Mouse (Mus musculus): ENCODE data around the gene Rcsd1. TPM values are rescaled to one million over a fixed set of nuclear protein-coding genes. Genes with fewer than 3 reads are reported as not detected.
A peak's percentile ranks its signal among the peaks of the same experiment; 100 is the strongest.

The Rcsd1 gene
- polyA plus RNA-seq, 1 experiment from 2014 or later, result 14.9 TPM

GRCm38 (mm10) chr1:165700933-165701518 lies 8.5 kb downstream of the Rcsd1 start:
- peaks cover 20% of the 10 kb centered on the region for H3K4me1 ChIP-seq (ENCODE audit: control insufficient read depth, insufficient read depth, low read length)
- no peaks in the 10 kb centered on the region for H3K27me3 ChIP-seq (replicated peaks; ENCODE audit: control insufficient read depth, insufficient read depth, low read length)
- DNase-seq (ENCODE audit: low spot score) (no peak), ATAC-seq (ENCODE audit: low read depth) (no peak)
- 62% methylated on average over 6 of the region's 6 CpGs for WGBS
- no peaks in the 10 kb centered on the region for H3K9me3 ChIP-seq (ENCODE audit: control insufficient read depth, low read length)
- H3K4me3 ChIP-seq (ENCODE audit: low read depth, low read length), result no peak overlapping the region
- H3K9ac ChIP-seq (ENCODE audit: low read depth, low read length), result no peak overlapping the region
- H3K4me2 ChIP-seq (ENCODE audit: low read depth, low read length), result 0 out of 2 replicates have a peak overlapping the region, but pooled peaks have one; percentile 5
- no peaks in the 10 kb centered on the region for H3K36me3 ChIP-seq (ENCODE audit: control insufficient read depth, insufficient read depth, low read length)
- H3K27ac ChIP-seq (replicated peaks; ENCODE audit: low read depth, low read length), result no peak overlapping the region

DNA sequence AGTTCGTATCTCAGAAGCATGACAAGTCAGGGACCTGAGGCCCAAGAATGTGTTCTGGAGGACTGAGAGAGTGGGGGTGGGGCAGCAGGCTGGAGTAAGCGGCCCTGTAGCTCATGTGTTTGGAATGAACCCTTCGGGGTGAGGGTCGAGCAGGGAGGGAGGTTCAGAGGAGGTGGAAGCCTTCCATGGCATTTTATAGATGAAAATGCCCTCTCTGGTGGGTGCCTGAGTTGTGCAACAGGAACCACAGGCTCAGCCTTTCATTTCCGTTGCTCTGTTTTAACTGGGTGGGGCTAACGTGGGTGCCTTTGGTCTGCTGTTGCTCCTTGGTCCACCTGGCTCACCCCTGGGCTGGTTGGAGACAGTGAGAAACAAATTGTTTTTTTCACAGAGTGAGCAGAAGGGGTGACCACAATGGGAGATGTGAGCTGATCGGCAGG lies 9.2 kb downstream of the Rcsd1 start:
- Histone ChIP-seq H3K4me3 (ENCODE audit: low read depth, low read length) (no peak overlapping the region), H3K4me2 (ENCODE audit: low read depth, low read length) (no peak overlapping the region), H3K4me1 (ENCODE audit: control insufficient read depth, insufficient read depth, low read length) (peaks cover 20% of the 10 kb centered on the region), H3K36me3 (ENCODE audit: control insufficient read depth, insufficient read depth, low read length) (no peaks in the 10 kb centered on the region), H3K27me3 (replicated peaks; ENCODE audit: control insufficient read depth, insufficient read depth, low read length) (no peaks in the 10 kb centered on the region), H3K27ac (replicated peaks; ENCODE audit: low read depth, low read length) (no peak overlapping the region), H3K9me3 (ENCODE audit: control insufficient read depth, low read length) (no peaks in the 10 kb centered on the region), H3K9ac (ENCODE audit: low read depth, low read length) (no peak overlapping the region)
- DNase-seq (ENCODE audit: low spot score) (no peak), ATAC-seq (ENCODE audit: low read depth) (no peak)
- WGBS, result 55% methylated on average over 7 of the region's 7 CpGs

DNA sequence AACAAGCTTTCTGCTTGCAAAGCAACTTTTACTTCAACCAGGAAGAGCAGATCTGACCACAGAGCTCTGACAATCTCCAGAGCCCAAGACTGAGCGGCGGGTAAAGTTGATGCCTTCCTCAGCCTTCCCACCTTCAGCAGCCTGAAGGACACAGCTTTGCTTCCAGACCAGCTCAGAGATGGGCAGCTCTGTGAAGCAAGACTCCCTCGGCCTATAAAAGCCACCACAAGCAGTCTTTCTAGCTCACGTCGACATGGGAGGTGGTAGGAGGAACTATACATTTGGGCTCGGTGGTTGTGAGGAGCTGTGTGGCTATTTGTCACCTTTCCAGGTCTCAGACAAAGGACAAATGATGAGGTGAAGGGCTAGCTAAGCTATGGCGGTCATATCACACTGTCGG lies 11.9 kb downstream of the Rcsd1 start:
- Histone ChIP-seq H3K4me3 (ENCODE audit: low read depth, low read length) (no peak overlapping the region), H3K4me1 (ENCODE audit: control insufficient read depth, insufficient read depth, low read length) (peaks cover 26% of the 10 kb centered on the region), H3K4me2 (ENCODE audit: low read depth, low read length) (no peak overlapping the region), H3K9ac (ENCODE audit: low read depth, low read length) (no peak overlapping the region), H3K36me3 (ENCODE audit: control insufficient read depth, insufficient read depth, low read length) (no peaks in the 10 kb centered on the region), H3K27ac (replicated peaks; ENCODE audit: low read depth, low read length) (no peak overlapping the region), H3K9me3 (ENCODE audit: control insufficient read depth, low read length) (no peaks in the 10 kb centered on the region), H3K27me3 (replicated peaks; ENCODE audit: control insufficient read depth, insufficient read depth, low read length) (no peaks in the 10 kb centered on the region)
- 75% methylated on average over 8 of the region's 8 CpGs for WGBS
- DNase-seq (ENCODE audit: low spot score) (no peak), ATAC-seq (ENCODE audit: low read depth) (no peak)

DNA sequence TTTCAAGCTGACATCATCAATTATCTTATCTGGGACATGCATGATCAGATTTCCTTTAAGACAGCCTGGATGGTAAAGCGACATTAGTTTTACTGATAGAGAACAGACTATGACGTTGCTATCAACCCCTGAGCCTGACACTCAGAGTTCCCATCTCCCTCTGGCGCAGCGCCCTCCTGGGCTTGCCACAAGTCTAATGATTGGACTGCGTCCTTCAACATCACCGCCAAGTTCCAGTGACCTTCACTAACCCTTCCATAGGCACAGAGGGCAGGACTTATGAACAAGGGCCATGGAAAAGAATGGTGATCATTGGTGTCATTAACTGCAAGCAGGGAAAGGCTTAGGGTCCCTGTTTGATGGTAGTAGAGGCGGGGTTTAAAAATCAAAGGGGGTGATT lies 12.7 kb downstream of the Rcsd1 start:
- Histone ChIP-seq H3K9me3 (ENCODE audit: control insufficient read depth, low read length) (no peaks in the 10 kb centered on the region), H3K27me3 (replicated peaks; ENCODE audit: control insufficient read depth, insufficient read depth, low read length) (no peaks in the 10 kb centered on the region), H3K4me2 (ENCODE audit: low read depth, low read length) (no peak overlapping the region), H3K27ac (replicated peaks; ENCODE audit: low read depth, low read length) (no peak overlapping the region), H3K36me3 (ENCODE audit: control insufficient read depth, insufficient read depth, low read length) (no peaks in the 10 kb centered on the region), H3K4me3 (ENCODE audit: low read depth, low read length) (no peak overlapping the region), H3K9ac (ENCODE audit: low read depth, low read length) (no peak overlapping the region), H3K4me1 (ENCODE audit: control insufficient read depth, insufficient read depth, low read length) (peaks cover 19% of the 10 kb centered on the region; the same call in 1 of the 2 replicates)
- ATAC-seq (ENCODE audit: low read depth) (no peak), DNase-seq (ENCODE audit: low spot score) (no peak)
- whole genome bisulfite sequencing, result 84% methylated on average over 7 of the region's 7 CpGs

DNA sequence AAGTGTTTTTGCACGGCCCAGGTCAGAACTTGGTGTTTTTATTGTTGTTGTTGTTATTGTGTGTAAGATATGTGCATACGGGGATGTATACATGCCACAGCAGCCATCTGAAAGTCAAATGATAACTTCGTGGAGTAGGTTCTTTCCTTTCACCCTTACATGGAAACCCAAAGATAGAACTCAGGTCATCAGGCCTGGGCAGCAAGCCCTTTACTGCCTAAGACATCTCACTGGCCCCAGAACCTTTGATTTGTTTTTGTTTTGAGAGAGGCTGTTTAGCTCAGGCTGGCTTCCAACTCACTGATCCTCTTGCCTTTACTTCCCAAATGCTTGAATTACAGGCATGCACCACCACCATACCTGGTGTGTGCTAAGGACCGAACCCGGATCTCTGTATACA lies 13.5 kb downstream of the Rcsd1 start:
- H3K9ac ChIP-seq (ENCODE audit: low read depth, low read length), result no peak overlapping the region
- no peaks in the 10 kb centered on the region for H3K9me3 ChIP-seq (ENCODE audit: control insufficient read depth, low read length)
- peaks cover 18% of the 10 kb centered on the region; the same call in 1 of the 2 replicates for H3K4me1 ChIP-seq (ENCODE audit: control insufficient read depth, insufficient read depth, low read length)
- H3K36me3 ChIP-seq (ENCODE audit: control insufficient read depth, insufficient read depth, low read length), result no peaks in the 10 kb centered on the region
- no peak overlapping the region for H3K4me3 ChIP-seq (ENCODE audit: low read depth, low read length)
- ATAC-seq (ENCODE audit: low read depth), result no peak
- no peak for DNase-seq (ENCODE audit: low spot score)
- 86% methylated on average over 5 of the region's 5 CpGs for WGBS
- no peaks in the 10 kb centered on the region for H3K27me3 ChIP-seq (replicated peaks; ENCODE audit: control insufficient read depth, insufficient read depth, low read length)
- no peak overlapping the region for H3K4me2 ChIP-seq (ENCODE audit: low read depth, low read length)
- H3K27ac ChIP-seq (replicated peaks; ENCODE audit: low read depth, low read length), result no peak overlapping the region

GRCm38 (mm10) chr1:165695392-165696014 lies 14.1 kb downstream of the Rcsd1 start:
- no peaks in the 10 kb centered on the region for H3K36me3 ChIP-seq (ENCODE audit: control insufficient read depth, insufficient read depth, low read length)
- H3K4me1 ChIP-seq (ENCODE audit: control insufficient read depth, insufficient read depth, low read length), result peaks cover 20% of the 10 kb centered on the region; the same call in 1 of the 2 replicates
- H3K9me3 ChIP-seq (ENCODE audit: control insufficient read depth, low read length), result no peaks in the 10 kb centered on the region
- DNase-seq (ENCODE audit: low spot score) (no peak), ATAC-seq (ENCODE audit: low read depth) (no peak)
- H3K27ac ChIP-seq (replicated peaks; ENCODE audit: low read depth, low read length), result no peak overlapping the region
- H3K4me3 ChIP-seq (ENCODE audit: low read depth, low read length), result no peak overlapping the region
- H3K27me3 ChIP-seq (replicated peaks; ENCODE audit: control insufficient read depth, insufficient read depth, low read length), result no peaks in the 10 kb centered on the region
- H3K4me2 ChIP-seq (ENCODE audit: low read depth, low read length), result no peak overlapping the region
- H3K9ac ChIP-seq (ENCODE audit: low read depth, low read length), result no peak overlapping the region

DNA sequence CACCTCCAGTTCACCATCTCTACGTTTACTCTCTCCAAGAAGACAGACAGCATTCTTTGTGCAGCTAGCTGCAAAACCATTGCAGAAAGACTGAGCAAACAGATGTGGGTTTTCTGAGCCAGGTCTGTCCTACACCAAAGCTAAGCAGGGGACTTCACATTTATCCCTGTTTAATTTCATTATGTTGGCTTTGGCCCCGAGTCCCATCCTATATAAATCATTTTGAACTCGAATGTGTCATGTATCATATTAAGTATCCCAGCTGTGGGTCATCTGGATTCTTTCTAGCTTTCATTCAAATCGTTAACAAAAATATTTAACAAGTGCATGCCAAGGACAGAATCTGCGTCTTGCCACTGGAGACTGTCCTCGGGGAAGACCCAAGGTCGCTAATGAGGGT lies 15.7 kb downstream of the Rcsd1 start:
- peak; percentile 72 for DNase-seq (ENCODE audit: low spot score)
- Histone ChIP-seq H3K9me3 (ENCODE audit: control insufficient read depth, low read length) (no peaks in the 10 kb centered on the region), H3K27ac (replicated peaks; ENCODE audit: low read depth, low read length) (no peak overlapping the region), H3K4me3 (ENCODE audit: low read depth, low read length) (no peak overlapping the region), H3K9ac (ENCODE audit: low read depth, low read length) (no peak overlapping the region), H3K36me3 (ENCODE audit: control insufficient read depth, insufficient read depth, low read length) (no peaks in the 10 kb centered on the region), H3K27me3 (replicated peaks; ENCODE audit: control insufficient read depth, insufficient read depth, low read length) (no peaks in the 10 kb centered on the region), H3K4me2 (ENCODE audit: low read depth, low read length) (no peak overlapping the region), H3K4me1 (ENCODE audit: control insufficient read depth, insufficient read depth, low read length) (peaks cover 20% of the 10 kb centered on the region; the same call in 1 of the 2 replicates)
- WGBS, result 32% methylated on average over 7 of the region's 7 CpGs
- peak; percentile 26; the same call in 1 of the 2 replicates for ATAC-seq (ENCODE audit: low read depth)

GRCm38 (mm10) chr1:165691516-165691915 lies 18.0 kb downstream of the Rcsd1 start:
- peak; percentile 32; the same call in 1 of the 2 replicates for ATAC-seq (ENCODE audit: low read depth)
- 28% methylated on average over 3 of the region's 3 CpGs for WGBS
- H3K9me3 ChIP-seq (ENCODE audit: control insufficient read depth, low read length), result no peaks in the 10 kb centered on the region
- H3K36me3 ChIP-seq (ENCODE audit: control insufficient read depth, insufficient read depth, low read length), result no peaks in the 10 kb centered on the region
- H3K9ac ChIP-seq (ENCODE audit: low read depth, low read length), result no peak overlapping the region
- H3K4me3 ChIP-seq (ENCODE audit: low read depth, low read length), result no peak overlapping the region
- H3K27ac ChIP-seq (replicated peaks; ENCODE audit: low read depth, low read length), result no peak overlapping the region
- H3K4me1 ChIP-seq (ENCODE audit: control insufficient read depth, insufficient read depth, low read length), result peaks cover 20% of the 10 kb centered on the region; the same call in 1 of the 2 replicates
- H3K27me3 ChIP-seq (replicated peaks; ENCODE audit: control insufficient read depth, insufficient read depth, low read length), result no peaks in the 10 kb centered on the region
- DNase-seq (ENCODE audit: low spot score), result peak; percentile 54
- no peak overlapping the region for H3K4me2 ChIP-seq (ENCODE audit: low read depth, low read length)

- no peak overlapping the region for H3K9ac ChIP-seq (ENCODE audit: low read depth, low read length)
- no peak overlapping the region for H3K4me3 ChIP-seq (ENCODE audit: low read depth, low read length)
- no peaks in the 10 kb centered on the region for H3K36me3 ChIP-seq (ENCODE audit: control insufficient read depth, insufficient read depth, low read length)
- no peaks in the 10 kb centered on the region for H3K9me3 ChIP-seq (ENCODE audit: control insufficient read depth, low read length)
- H3K4me1 ChIP-seq (ENCODE audit: control insufficient read depth, insufficient read depth, low read length), result peaks cover 20% of the 10 kb centered on the region; the same call in 1 of the 2 replicates
- H3K27ac ChIP-seq (replicated peaks; ENCODE audit: low read depth, low read length), result no peak overlapping the region
- DNase-seq (ENCODE audit: low spot score) (no peak), ATAC-seq (ENCODE audit: low read depth) (no peak)
- WGBS, result 72% methylated on average over 5 of the region's 5 CpGs
- no peaks in the 10 kb centered on the region for H3K27me3 ChIP-seq (replicated peaks; ENCODE audit: control insufficient read depth, insufficient read depth, low read length)
- no peak overlapping the region for H3K4me2 ChIP-seq (ENCODE audit: low read depth, low read length)
Measured at GRCm38 (mm10) chr1:165689845-165690244, 19.7 kb downstream of the Rcsd1 start.
